Comparison of ENCODE assay signal across 8 mouse cellular contexts in the genomic region with DNA sequence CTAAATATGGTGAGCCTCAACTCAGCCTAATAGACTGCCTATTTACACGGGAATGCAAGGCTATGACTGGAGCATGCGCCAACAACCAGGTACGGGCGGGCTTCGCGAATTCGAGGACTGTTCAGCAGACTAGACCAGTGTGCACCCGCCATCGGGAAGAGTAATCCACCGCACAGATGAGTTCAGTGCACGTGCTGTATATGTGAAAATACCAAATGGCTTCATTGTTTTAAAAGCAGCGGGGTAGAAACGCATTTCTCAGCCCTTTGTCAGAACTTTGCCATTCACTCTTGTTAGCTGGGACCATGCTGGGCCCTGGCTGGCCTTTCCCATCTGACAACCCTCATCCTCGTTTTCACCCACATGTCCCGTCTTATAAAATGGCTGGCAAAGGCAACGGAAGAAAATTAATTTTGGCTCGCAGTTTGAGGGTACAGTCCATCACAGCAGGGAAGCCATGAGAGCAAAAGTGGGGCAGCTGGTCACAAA. TPM values are rescaled to one million over a fixed set of nuclear protein-coding genes. Genes with fewer than 3 reads are reported as not detected.
DNase-seq lines count a peak whose midpoint lies in the region; ATAC-seq and TF ChIP-seq lines count a peak whose summit lies in the region.

No protein-coding gene starts in this region.

- WGBS in kidney, adult 2 months: 66% methylated on average over 17 of the region's 17 CpGs
- 69% methylated on average over 17 of the region's 17 CpGs for WGBS in bone marrow, adult 2 months
- WGBS in forebrain, embryonic 12.5 days: 61% methylated on average over 17 of the region's 17 CpGs
- WGBS in limb, embryonic 14.5 days: 61% methylated on average over 17 of the region's 17 CpGs
- WGBS in neural tube, embryonic 14.5 days: 47% methylated on average over 17 of the region's 17 CpGs

- DNase-seq in kidney, adult 2 months: no peak
- DNase-seq in kidney, adult 9 months: no peak
- no peak for DNase-seq in limb, embryonic 14.5 days (ENCODE audit: low spot score)
- DNase-seq in left cerebral cortex, postnatal 36 days (ENCODE audit: low spot score in 2 of 2): no peak
- no peak for DNase-seq in yolk sac, embryonic 10.5 days (ENCODE audit: low spot score)

- H3K27me3 ChIP-seq in kidney, adult 2 months (replicated peaks; ENCODE audit: control insufficient read depth, insufficient read depth, low read length): no peaks in the 10 kb centered on the region
- no peaks in the 10 kb centered on the region for H3K27me3 ChIP-seq in forebrain, embryonic 12.5 days
- H3K27me3 ChIP-seq in limb, embryonic 14.5 days (ENCODE audit: control insufficient read depth, insufficient read depth, low read length): no peaks in the 10 kb centered on the region
- H3K27me3 ChIP-seq in neural tube, embryonic 14.5 days (ENCODE audit: control insufficient read depth, insufficient read depth, low read length): no peaks in the 10 kb centered on the region

- peak overlapping the region; percentile 95 for H3K4me3 ChIP-seq in kidney, adult 2 months (ENCODE audit: insufficient read depth, low read depth, low read length)
- H3K4me3 ChIP-seq in bone marrow, adult 2 months (replicated peaks; ENCODE audit: control insufficient read depth, low read depth, low read length): peak overlapping the region; percentile 78
- peak overlapping the region; percentile 77 for H3K4me3 ChIP-seq in forebrain, embryonic 12.5 days (replicated peaks)
- peak overlapping the region; percentile 84 for H3K4me3 ChIP-seq in limb, embryonic 14.5 days (replicated peaks; ENCODE audit: low read length)
- peak overlapping the region; percentile 91 for H3K4me3 ChIP-seq in neural tube, embryonic 14.5 days (ENCODE audit: low read depth, low read length)

- intact Hi-C loops in left cerebral cortex, postnatal 36 days (cut with DNase I): no loop called here

- peak; percentile 61; the same call in 1 of the 2 replicates for ATAC-seq in forebrain, embryonic 12.5 days (ENCODE audit: low FRiP score)
- no peak for ATAC-seq in limb, embryonic 14.5 days (ENCODE audit: low FRiP score, low read depth)
- ATAC-seq in neural tube, embryonic 14.5 days (ENCODE audit: low read depth): peak; percentile 64

- H3K9me3 ChIP-seq in forebrain, embryonic 12.5 days: no peaks in the 10 kb centered on the region
- no peaks in the 10 kb centered on the region for H3K9me3 ChIP-seq in limb, embryonic 14.5 days (ENCODE audit: control insufficient read depth, low read length)
- H3K9me3 ChIP-seq in neural tube, embryonic 14.5 days (ENCODE audit: control insufficient read depth, low read length): no peaks in the 10 kb centered on the region

- H3K4me2 ChIP-seq in forebrain, embryonic 12.5 days: peak overlapping the region; percentile 69
- H3K4me2 ChIP-seq in limb, embryonic 14.5 days (replicated peaks; ENCODE audit: low read depth, low read length, severe bottlenecking): peak overlapping the region; percentile 70
- peak overlapping the region; percentile 83 for H3K4me2 ChIP-seq in neural tube, embryonic 14.5 days (ENCODE audit: low read depth, low read length)

- TF ChIP-seq CTCF in kidney, adult 2 months (conservative IDR thresholded peaks at IDR 0.05; ENCODE audit: insufficient read depth, insufficient read length, low read depth, low read length): no peak
- TF ChIP-seq CTCF in bone marrow, adult 2 months (IDR thresholded peaks at IDR 0.05; ENCODE audit: control insufficient read depth, insufficient read depth, low read length): no peak

- H3K9ac ChIP-seq in forebrain, embryonic 12.5 days: peak overlapping the region; percentile 81; the same call in 1 of the 2 replicates
- H3K9ac ChIP-seq in limb, embryonic 14.5 days (ENCODE audit: low read depth, low read length, severe bottlenecking): 0 out of 2 replicates have a peak overlapping the region, but pooled peaks have one; percentile 85
- H3K9ac ChIP-seq in neural tube, embryonic 14.5 days (replicated peaks; ENCODE audit: low read depth, low read length): peak overlapping the region; percentile 87; the same call in 1 of the 2 replicates

- no peaks in the 10 kb centered on the region for H3K36me3 ChIP-seq in kidney, adult 2 months (ENCODE audit: control insufficient read depth, insufficient read depth, low read length)
- H3K36me3 ChIP-seq in forebrain, embryonic 12.5 days (replicated peaks): no peaks in the 10 kb centered on the region
- H3K36me3 ChIP-seq in limb, embryonic 14.5 days (ENCODE audit: control insufficient read depth, insufficient read depth, low read length): no peaks in the 10 kb centered on the region
- no peaks in the 10 kb centered on the region for H3K36me3 ChIP-seq in neural tube, embryonic 14.5 days (ENCODE audit: control insufficient read depth, insufficient read depth, low read length)

- no peak for TF ChIP-seq POLR2A in kidney, adult 2 months (IDR thresholded peaks at IDR 0.05; ENCODE audit: low read depth, low read length)
- no peak for TF ChIP-seq POLR2A in bone marrow, adult 2 months (IDR thresholded peaks at IDR 0.05; ENCODE audit: borderline replicate concordance, control insufficient read depth, low read depth, low read length)
- TF ChIP-seq POLR2A in limb, embryonic 14.5 days (IDR thresholded peaks at IDR 0.05; ENCODE audit: borderline replicate concordance, extremely low read depth, insufficient read depth, insufficient read length): no peak

- H3K27ac ChIP-seq in kidney, adult 2 months (ENCODE audit: insufficient read depth, low read depth, low read length): no peak overlapping the region
- H3K27ac ChIP-seq in bone marrow, adult 2 months (ENCODE audit: control insufficient read depth, insufficient read depth, low read depth, low read length, poor library complexity): no peak overlapping the region
- H3K27ac ChIP-seq in forebrain, embryonic 12.5 days: no peak overlapping the region
- no peak overlapping the region for H3K27ac ChIP-seq in limb, embryonic 14.5 days (replicated peaks; ENCODE audit: low read depth, low read length)
- H3K27ac ChIP-seq in neural tube, embryonic 14.5 days (ENCODE audit: low read depth, low read length): peak overlapping the region; percentile 92; the same call in 1 of the 2 replicates

- peaks cover 7% of the 10 kb centered on the region; the same call in 1 of the 2 replicates for H3K4me1 ChIP-seq in kidney, adult 2 months (ENCODE audit: control insufficient read depth, insufficient read depth, low read length)
- H3K4me1 ChIP-seq in bone marrow, adult 2 months (ENCODE audit: control insufficient read depth, insufficient read depth, low read length): no peaks in the 10 kb centered on the region
- H3K4me1 ChIP-seq in forebrain, embryonic 12.5 days: peaks cover 14% of the 10 kb centered on the region
- H3K4me1 ChIP-seq in limb, embryonic 14.5 days (ENCODE audit: control insufficient read depth, insufficient read depth, low read length): 0 out of 2 replicates have a peak, but pooled peaks cover 5% of the 10 kb centered on the region
- peaks cover 9% of the 10 kb centered on the region for H3K4me1 ChIP-seq in neural tube, embryonic 14.5 days (ENCODE audit: control insufficient read depth, insufficient read depth, low read length)

RNA-seq across cellular contexts. Expression of gene Zmat3, which starts 0.5 kb away (rescaled TPM):
- polyA plus RNA-seq in kidney, adult 2 months (2012; rRNA removed): 9.5 and 9.9 TPM in 2 replicates
- polyA plus RNA-seq in bone marrow, adult 2 months (2011; ENCODE audit: insufficient read depth, insufficient read length, low replicate concordance, missing spikeins): 1.3 and 6.0 TPM in 2 replicates
- 9.5 and 11.7 TPM in 2 replicates for polyA plus RNA-seq in forebrain, embryonic 12.5 days (2016; fragmentation: Nextera tagmentation; extraction: Ambion mirVana)
- polyA plus RNA-seq in limb, embryonic 14.5 days (2012; rRNA removed): 12.6 and 15.1 TPM in 2 replicates
- 7.1 and 7.7 TPM in 2 replicates for polyA plus RNA-seq in limb, embryonic 14.5 days (2014; fragmentation: Nextera tagmentation; extraction: Ambion mirVana)
- 11.2 TPM in 2 replicates for polyA plus RNA-seq in neural tube, embryonic 14.5 days (2014; fragmentation: Nextera tagmentation; extraction: Ambion mirVana)
- 10 to 100 TPM; 84.1 to 91.3 TPM for total RNA-seq in left cerebral cortex, postnatal 36 days (2021)

RNA-seq across cellular contexts. Expression of gene Pik3ca, which starts 31.2 kb away (rescaled TPM):
- 7.9 and 10.2 TPM in 2 replicates for polyA plus RNA-seq in kidney, adult 2 months (2012; rRNA removed)
- 6.3 and 8.7 TPM in 2 replicates for polyA plus RNA-seq in bone marrow, adult 2 months (2011; ENCODE audit: insufficient read depth, insufficient read length, low replicate concordance, missing spikeins)
- polyA plus RNA-seq in forebrain, embryonic 12.5 days (2016; fragmentation: Nextera tagmentation; extraction: Ambion mirVana): 12.9 and 15.6 TPM in 2 replicates
- polyA plus RNA-seq in limb, embryonic 14.5 days (2012; rRNA removed): 17.1 and 20.7 TPM in 2 replicates
- polyA plus RNA-seq in limb, embryonic 14.5 days (2014; fragmentation: Nextera tagmentation; extraction: Ambion mirVana): 17.0 and 21.8 TPM in 2 replicates
- 26.0 and 26.7 TPM in 2 replicates for polyA plus RNA-seq in neural tube, embryonic 14.5 days (2014; fragmentation: Nextera tagmentation; extraction: Ambion mirVana)
- total RNA-seq in left cerebral cortex, postnatal 36 days (2021): 10 to 100 TPM; 60.9 to 61.6 TPM
